Mouse (Mus musculus) gastrocnemius, postnatal 4 days (tissue): ENCODE measurements around the gene Psmc1. TPM values are rescaled to one million over a fixed set of nuclear protein-coding genes. Genes with fewer than 3 reads are reported as not detected.

Experiments used
- DNase-seq, 2 experiments: peaks; one replicate each; pipeline ENCODE4 v3.0.0; 2021 to 2022; ENCODE audit warnings: low spot score in 2 of 2, mixed read lengths in 2 of 2
- total RNA-seq, 2 experiments: library from RNA; stranded (reverse); gene quantifications; 2 replicates each; pipeline ENCODE4 v1.2.3; 2021

Psmc1 gene
- total RNA-seq, 2 experiments from 2014 or later = 173 to 205 TPM

- DNase-seq = no peak
These were observed 13.5 kb downstream of the Psmc1 start for GRCm38 (mm10) chr12:100123476-100123875.

- DNase-seq = no peak
These were observed 15.2 kb downstream of the Psmc1 start for GRCm38 (mm10) chr12:100124913-100125798.

GRCm38 (mm10) chr12:100126968-100127865 lies 17.3 kb downstream of the Psmc1 start:
- DNase-seq = no peak

DNA sequence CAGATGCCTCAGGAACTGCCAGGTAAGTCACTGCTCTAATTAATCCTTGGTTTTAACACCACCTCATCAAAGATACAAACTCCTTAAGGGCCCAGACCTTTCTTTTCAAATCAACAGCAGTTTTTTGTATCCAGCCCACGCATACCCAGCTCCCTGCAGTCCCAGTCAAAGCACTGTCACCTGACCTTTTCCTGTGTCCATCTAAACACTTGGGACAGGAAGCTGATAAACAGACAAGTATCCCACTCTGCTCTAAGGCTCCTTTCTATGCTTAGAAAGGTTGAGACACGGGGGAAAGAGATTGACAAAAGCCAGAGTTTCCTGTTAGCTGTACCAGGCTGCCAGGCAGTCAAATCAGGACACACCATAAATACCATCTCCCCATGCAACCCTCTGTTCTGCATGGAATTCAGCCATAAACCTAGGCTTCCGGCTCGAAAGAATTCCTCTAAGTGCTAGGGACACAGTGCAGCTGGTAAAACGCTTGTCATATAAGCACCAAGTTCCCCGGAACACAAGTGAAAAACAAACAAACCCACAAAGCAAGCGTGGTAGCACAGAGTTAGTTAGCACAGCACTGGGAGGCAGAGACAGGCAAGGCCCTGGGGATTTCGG lies 18.0 kb downstream of the Psmc1 start:
- no peak for DNase-seq

- DNase-seq = no peak
These were observed 18.6 kb downstream of the Psmc1 start for GRCm38 (mm10) chr12:100128522-100128921.

DNA sequence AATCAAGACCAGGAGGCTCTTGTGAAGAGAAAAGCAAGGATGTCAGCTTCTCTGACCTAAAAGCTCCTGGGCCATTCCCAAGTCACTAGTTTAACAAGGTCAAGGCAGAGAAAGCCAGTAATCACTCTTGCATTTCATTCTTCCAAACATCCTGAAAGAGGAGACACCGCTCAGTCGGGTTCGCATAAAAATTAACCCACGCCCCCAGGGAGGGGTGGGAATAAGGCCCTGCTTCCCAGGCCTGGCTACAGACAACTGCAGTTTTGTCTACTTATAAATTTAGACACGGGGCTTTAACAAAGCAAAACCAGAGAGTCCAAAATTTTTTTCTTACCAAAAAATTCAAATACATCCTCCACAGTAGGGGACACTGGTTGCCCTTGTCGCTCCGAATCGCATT lies 19.0 kb downstream of the Psmc1 start:
- DNase-seq = no peak

GRCm38 (mm10) chr12:100131167-100131566 lies 21.2 kb downstream of the Psmc1 start:
- no peak for DNase-seq

DNA sequence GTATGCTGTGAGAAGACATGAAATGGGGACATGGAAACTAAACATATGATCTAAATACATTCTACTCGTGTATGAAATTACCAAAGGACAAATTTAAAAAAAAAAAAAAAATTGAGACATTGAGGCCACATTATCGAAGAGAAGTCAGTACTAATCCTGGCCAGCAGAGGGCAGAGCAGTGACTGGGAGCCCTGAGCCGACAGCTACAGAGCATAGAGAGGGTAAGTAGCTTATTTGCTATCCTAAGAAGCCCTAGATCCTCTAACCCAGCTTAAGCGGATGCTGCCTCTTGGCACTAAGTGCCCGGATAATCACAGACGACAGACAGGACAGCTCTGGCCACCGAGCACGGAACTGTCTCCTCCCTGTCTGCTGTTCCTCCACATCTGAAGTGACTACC lies 21.7 kb downstream of the Psmc1 start:
- DNase-seq = peak; percentile 63 to 68

DNA sequence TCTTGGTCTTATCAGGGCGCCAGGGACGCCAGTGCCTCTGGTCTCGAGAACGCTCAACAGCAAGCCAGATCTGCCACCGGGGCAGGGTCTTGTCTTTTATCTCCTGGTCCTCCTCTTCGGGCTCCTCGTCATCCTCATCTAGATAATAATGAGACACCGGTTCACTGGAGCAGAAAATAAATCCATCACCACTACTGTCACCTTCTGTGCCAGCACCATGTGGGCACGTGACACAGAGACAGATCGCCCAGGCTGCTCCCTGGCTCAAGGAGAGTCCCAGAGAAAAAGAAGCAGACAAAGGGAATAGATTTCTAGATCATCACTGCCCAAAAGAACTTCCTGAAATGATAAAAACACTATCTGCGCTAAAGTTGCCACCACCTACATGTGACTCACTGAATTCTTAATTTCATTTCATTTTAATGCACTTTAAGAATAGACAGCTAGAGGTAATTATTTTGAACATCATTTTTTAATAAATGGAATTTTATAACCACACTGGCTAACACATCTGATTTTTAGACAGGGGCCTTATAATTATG lies 24.5 kb downstream of the Psmc1 start:
- DNase-seq = no peak

DNA sequence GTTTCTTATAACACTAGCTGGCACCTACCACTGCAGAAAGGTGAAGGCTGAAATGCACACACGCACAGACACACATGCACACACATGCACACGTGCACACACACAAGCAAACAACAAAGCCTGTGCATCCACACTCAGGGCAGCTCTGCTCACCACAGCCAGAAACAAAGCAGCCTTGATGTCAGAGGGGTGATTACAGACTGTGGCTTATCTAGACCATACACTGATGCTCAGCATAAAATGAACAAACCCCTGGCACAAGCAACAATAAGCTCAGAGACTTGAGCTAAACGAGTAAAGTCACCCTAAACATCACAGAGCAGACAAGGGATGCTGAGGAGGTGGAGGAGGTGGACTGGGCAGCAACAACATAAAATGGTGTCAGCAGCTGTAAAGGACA lies 25.2 kb downstream of the Psmc1 start:
- DNase-seq = no peak

DNA sequence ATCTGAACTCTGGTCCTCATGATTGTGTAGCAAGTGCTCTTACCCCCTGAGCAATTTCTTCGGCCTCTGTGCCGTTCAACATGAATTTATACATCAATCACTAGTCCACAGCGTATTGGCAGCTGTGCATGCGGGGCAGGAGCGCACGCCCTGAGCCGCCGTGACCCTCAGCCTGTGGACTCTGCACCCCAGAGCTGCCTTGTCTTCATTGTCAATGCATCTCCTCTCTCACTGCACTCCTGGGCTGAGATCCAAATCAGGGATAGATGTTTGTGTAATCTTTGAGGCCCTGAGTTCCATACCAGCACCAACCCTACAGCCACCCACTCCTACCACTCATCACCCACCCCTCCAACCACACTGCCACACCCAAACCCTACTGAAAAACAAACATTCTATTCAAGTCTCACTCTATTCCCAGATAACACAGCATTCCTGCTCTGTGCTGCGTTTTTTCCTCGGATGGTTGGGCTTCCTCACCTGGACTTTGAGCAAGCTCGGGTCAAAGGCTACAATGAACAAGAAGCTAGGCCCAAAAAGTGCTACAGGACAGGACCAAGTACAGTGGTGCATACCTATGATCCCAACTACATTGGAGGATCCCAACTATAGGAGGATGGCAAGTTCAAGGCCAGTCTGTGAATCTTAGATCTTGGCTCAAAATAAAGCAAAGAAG lies 33.0 kb downstream of the Psmc1 start:
- no peak for DNase-seq

GRCm38 (mm10) chr12:100143737-100144136 lies 33.8 kb downstream of the Psmc1 start:
- DNase-seq = no peak

DNA sequence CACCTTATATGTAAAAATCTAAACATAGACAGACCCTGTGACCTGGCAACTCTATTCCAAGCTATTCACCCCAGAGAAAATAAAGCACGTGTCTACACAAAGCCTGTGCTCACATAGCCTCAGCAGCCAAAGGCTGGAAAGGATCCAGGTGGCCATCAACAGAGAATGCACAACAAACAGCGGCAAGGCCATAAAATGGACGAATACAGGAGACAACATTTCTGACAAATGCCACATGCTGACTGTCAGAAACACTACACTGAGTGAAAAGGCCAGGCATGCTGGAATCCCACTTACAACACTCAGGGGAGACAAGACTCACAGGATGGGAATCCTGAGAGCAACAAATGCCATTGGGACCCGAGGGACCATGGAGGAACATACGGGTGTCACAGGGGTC lies 34.3 kb downstream of the Psmc1 start:
- DNase-seq = no peak

GRCm38 (mm10) chr12:100152466-100152865 lies 42.5 kb downstream of the Psmc1 start:
- DNase-seq = no peak

DNA sequence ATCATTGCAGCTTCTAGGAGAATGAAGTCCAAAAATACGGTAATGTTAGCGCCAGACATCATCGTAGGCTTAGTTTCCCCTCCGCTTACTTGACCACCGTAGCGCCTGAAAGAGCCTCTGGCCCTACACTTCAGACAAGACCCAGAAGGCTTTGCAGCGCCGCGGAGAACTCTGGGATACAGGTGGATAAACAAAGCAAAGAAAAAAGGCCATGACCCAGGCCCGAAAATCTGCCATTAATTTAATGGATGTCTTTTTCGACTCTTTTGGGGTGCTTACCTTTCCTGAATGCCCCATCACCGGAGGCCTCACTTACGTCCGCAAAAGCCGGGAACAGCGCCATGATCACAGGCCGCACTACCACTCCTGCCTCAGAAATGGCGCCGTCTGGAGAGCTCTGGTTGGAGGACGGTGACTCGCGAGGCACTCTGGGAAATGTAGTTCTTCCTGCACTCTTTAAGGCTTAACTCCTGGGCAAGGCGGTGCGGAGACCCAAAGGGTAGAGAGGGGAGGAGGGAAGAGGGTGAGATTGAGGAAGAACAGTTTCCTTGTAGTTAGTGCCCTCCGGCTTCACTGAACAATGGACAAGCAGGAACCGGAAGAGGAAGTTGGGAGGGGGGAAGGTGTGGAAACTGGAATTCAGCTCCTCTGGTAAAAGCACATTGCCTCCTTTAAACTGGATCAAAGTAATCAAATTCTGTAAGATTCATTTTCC lies 49.5 kb downstream of the Psmc1 start, which contains the start of gene Nrde2:
Nrde2 (minus strand) TSS at position 393 of the 715 bp plus-strand sequence.
- DNase-seq = peak; percentile 72 to 88

DNA sequence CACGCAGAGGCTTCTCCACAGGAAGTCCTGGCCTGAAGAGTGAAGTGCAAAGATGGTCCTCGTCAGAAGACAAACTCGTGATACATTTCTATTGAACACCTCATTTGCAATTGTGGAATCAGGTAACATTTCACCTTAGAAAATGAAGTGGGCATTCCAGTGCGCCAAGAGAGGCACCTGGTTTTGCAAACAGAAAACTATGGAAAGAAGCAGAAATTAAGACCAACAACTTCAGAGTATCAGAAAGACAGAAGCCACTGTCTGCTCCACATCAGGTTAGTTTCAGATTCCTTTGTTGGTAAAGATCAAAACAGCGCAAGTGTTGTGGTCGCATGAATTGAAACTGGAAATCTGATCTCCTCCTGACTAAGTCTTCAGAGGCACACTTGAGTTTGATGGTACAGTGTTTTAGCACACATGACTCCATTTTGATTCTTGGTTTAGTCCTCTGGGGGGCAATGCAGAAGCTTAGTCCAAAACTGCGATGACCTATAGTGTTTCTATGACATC lies 55.1 kb downstream of the Psmc1 start:
- no peak for DNase-seq

DNA sequence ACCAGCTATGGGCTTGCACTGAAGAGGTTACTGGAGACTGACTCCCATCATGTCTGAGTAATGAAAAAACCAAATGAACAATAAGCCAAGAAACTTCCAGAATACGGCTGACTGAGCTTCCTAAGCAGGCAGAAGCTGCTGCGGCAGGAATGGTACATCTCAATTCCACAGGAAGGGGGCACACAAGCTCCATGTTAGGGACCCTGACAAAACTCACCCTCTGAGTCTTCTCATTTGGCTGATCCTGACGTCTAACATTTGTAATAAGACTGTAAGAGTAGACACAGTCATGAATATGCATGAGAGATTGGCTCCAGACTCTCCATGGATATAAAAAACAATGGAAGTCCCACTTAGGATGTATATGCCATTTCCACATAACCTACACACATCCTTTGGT lies 56.2 kb downstream of the Psmc1 start:
- DNase-seq = no peak

GRCm38 (mm10) chr12:100166939-100167338 lies 57.0 kb downstream of the Psmc1 start:
- no peak for DNase-seq

GRCm38 (mm10) chr12:100167502-100167901 lies 57.5 kb downstream of the Psmc1 start:
- no peak for DNase-seq
